Mouse (Mus musculus): Measurements from ENCODE around the gene Pde4a. TPM values are rescaled to one million over a fixed set of nuclear protein-coding genes. Genes with fewer than 3 reads are reported as not detected.
A peak's percentile ranks its signal among the peaks of the same experiment; 100 is the strongest.

The Pde4a gene
- polyA plus RNA-seq, 1 experiment from 2014 or later, result 9.4 TPM

GRCm38 (mm10) chr9:21134595-21135328 lies 30.8 kb upstream of the Pde4a start:
- H3K9ac ChIP-seq, result no peak overlapping the region
- no peak overlapping the region for H3K4me2 ChIP-seq (replicated peaks)
- ATAC-seq (ENCODE audit: insufficient number of reproducible peaks, low FRiP score, low TSS enrichment, low read depth), result no peak
- H3K4me3 ChIP-seq (replicated peaks), result no peak overlapping the region
- H3K36me3 ChIP-seq, result peaks cover 24% of the 10 kb centered on the region
- 0 out of 2 replicates have a peak overlapping the region, but pooled peaks have one; percentile 17 for H3K27ac ChIP-seq (replicated peaks)
- no peaks in the 10 kb centered on the region for H3K9me3 ChIP-seq (replicated peaks)
- peaks cover 6% of the 10 kb centered on the region for H3K4me1 ChIP-seq
- no peaks in the 10 kb centered on the region for H3K27me3 ChIP-seq
- 65% methylated on average over 9 of the region's 9 CpGs for WGBS

- no peak overlapping the region for H3K9ac ChIP-seq
- H3K4me3 ChIP-seq (replicated peaks), result no peak overlapping the region
- no peak for ATAC-seq (ENCODE audit: insufficient number of reproducible peaks, low FRiP score, low TSS enrichment, low read depth)
- peaks cover 2% of the 10 kb centered on the region for H3K4me1 ChIP-seq
- H3K36me3 ChIP-seq, result peaks cover 30% of the 10 kb centered on the region
- H3K9me3 ChIP-seq (replicated peaks), result no peaks in the 10 kb centered on the region
- no peaks in the 10 kb centered on the region for H3K27me3 ChIP-seq
- WGBS, result 76% methylated on average over 4 of the region's 4 CpGs
- H3K27ac ChIP-seq (replicated peaks), result 0 out of 2 replicates have a peak overlapping the region, but pooled peaks have one; percentile 17
- H3K4me2 ChIP-seq (replicated peaks), result no peak overlapping the region
Observed at GRCm38 (mm10) chr9:21135329-21135890, 30.1 kb upstream of the Pde4a start.

GRCm38 (mm10) chr9:21135941-21136381 lies 29.6 kb upstream of the Pde4a start:
- 41% methylated on average over 1 of the region's 1 CpGs for WGBS
- Histone ChIP-seq H3K9me3 (replicated peaks) (no peaks in the 10 kb centered on the region), H3K9ac (no peak overlapping the region), H3K4me2 (replicated peaks) (no peak overlapping the region), H3K27ac (replicated peaks) (no peak overlapping the region), H3K36me3 (peaks cover 36% of the 10 kb centered on the region), H3K4me1 (no peaks in the 10 kb centered on the region; the same call in 1 of the 2 replicates), H3K4me3 (replicated peaks) (no peak overlapping the region), H3K27me3 (no peaks in the 10 kb centered on the region)
- ATAC-seq (ENCODE audit: insufficient number of reproducible peaks, low FRiP score, low TSS enrichment, low read depth), result no peak

GRCm38 (mm10) chr9:21136401-21136800 lies 29.1 kb upstream of the Pde4a start:
- Histone ChIP-seq H3K4me2 (replicated peaks) (no peak overlapping the region), H3K9ac (no peak overlapping the region), H3K27ac (replicated peaks) (no peak overlapping the region), H3K4me3 (replicated peaks) (no peak overlapping the region), H3K9me3 (replicated peaks) (no peaks in the 10 kb centered on the region), H3K4me1 (no peaks in the 10 kb centered on the region; the same call in 1 of the 2 replicates), H3K36me3 (peaks cover 40% of the 10 kb centered on the region), H3K27me3 (no peaks in the 10 kb centered on the region)
- ATAC-seq (ENCODE audit: insufficient number of reproducible peaks, low FRiP score, low TSS enrichment, low read depth), result no peak
- 85% methylated on average over 6 of the region's 6 CpGs for WGBS

GRCm38 (mm10) chr9:21137229-21137628 lies 28.3 kb upstream of the Pde4a start:
- Histone ChIP-seq H3K4me1 (no peaks in the 10 kb centered on the region; the same call in 1 of the 2 replicates), H3K27me3 (no peaks in the 10 kb centered on the region), H3K9ac (no peak overlapping the region), H3K4me3 (replicated peaks) (no peak overlapping the region), H3K4me2 (replicated peaks) (no peak overlapping the region), H3K27ac (replicated peaks) (no peak overlapping the region), H3K36me3 (peaks cover 48% of the 10 kb centered on the region), H3K9me3 (replicated peaks) (no peaks in the 10 kb centered on the region)
- no peak for ATAC-seq (ENCODE audit: insufficient number of reproducible peaks, low FRiP score, low TSS enrichment, low read depth)
- 51% methylated on average over 3 of the region's 3 CpGs for WGBS

- H3K4me1 ChIP-seq, result no peaks in the 10 kb centered on the region; the same call in 1 of the 2 replicates
- no peak for ATAC-seq (ENCODE audit: insufficient number of reproducible peaks, low FRiP score, low TSS enrichment, low read depth)
- H3K9ac ChIP-seq, result no peak overlapping the region
- no peaks in the 10 kb centered on the region for H3K9me3 ChIP-seq (replicated peaks)
- peaks cover 60% of the 10 kb centered on the region for H3K36me3 ChIP-seq
- H3K4me2 ChIP-seq (replicated peaks), result no peak overlapping the region
- H3K27ac ChIP-seq (replicated peaks), result no peak overlapping the region
- H3K27me3 ChIP-seq, result no peaks in the 10 kb centered on the region
- H3K4me3 ChIP-seq (replicated peaks), result no peak overlapping the region
- WGBS, result 77% methylated on average over 4 of the region's 4 CpGs
Observed at GRCm38 (mm10) chr9:21138386-21138785, 27.1 kb upstream of the Pde4a start.

GRCm38 (mm10) chr9:21141922-21142321 lies 23.6 kb upstream of the Pde4a start:
- peaks cover 8% of the 10 kb centered on the region for H3K4me1 ChIP-seq
- no peak for ATAC-seq (ENCODE audit: insufficient number of reproducible peaks, low FRiP score, low TSS enrichment, low read depth)
- no peak overlapping the region for H3K4me2 ChIP-seq (replicated peaks)
- H3K9me3 ChIP-seq (replicated peaks), result no peaks in the 10 kb centered on the region
- 85% methylated on average over 14 of the region's 14 CpGs for WGBS
- no peaks in the 10 kb centered on the region for H3K27me3 ChIP-seq
- H3K36me3 ChIP-seq, result peaks cover 85% of the 10 kb centered on the region
- no peak overlapping the region for H3K9ac ChIP-seq
- no peak overlapping the region for H3K4me3 ChIP-seq (replicated peaks)
- H3K27ac ChIP-seq (replicated peaks), result no peak overlapping the region

GRCm38 (mm10) chr9:21144361-21144760 lies 21.2 kb upstream of the Pde4a start:
- no peak for ATAC-seq (ENCODE audit: insufficient number of reproducible peaks, low FRiP score, low TSS enrichment, low read depth)
- Histone ChIP-seq H3K4me1 (peaks cover 32% of the 10 kb centered on the region), H3K4me2 (replicated peaks) (no peak overlapping the region), H3K4me3 (replicated peaks) (no peak overlapping the region), H3K9ac (no peak overlapping the region), H3K27ac (replicated peaks) (no peak overlapping the region), H3K27me3 (no peaks in the 10 kb centered on the region), H3K9me3 (replicated peaks) (no peaks in the 10 kb centered on the region), H3K36me3 (peaks cover 65% of the 10 kb centered on the region)
- 92% methylated on average over 3 of the region's 3 CpGs for WGBS

- 78% methylated on average over 4 of the region's 4 CpGs for WGBS
- Histone ChIP-seq H3K27me3 (no peaks in the 10 kb centered on the region), H3K27ac (replicated peaks) (no peak overlapping the region), H3K9ac (no peak overlapping the region), H3K36me3 (peaks cover 54% of the 10 kb centered on the region), H3K4me1 (peaks cover 32% of the 10 kb centered on the region), H3K9me3 (replicated peaks) (no peaks in the 10 kb centered on the region), H3K4me2 (replicated peaks) (no peak overlapping the region), H3K4me3 (replicated peaks) (no peak overlapping the region)
- ATAC-seq (ENCODE audit: insufficient number of reproducible peaks, low FRiP score, low TSS enrichment, low read depth), result no peak
Observed at GRCm38 (mm10) chr9:21145431-21145830, 20.1 kb upstream of the Pde4a start.

GRCm38 (mm10) chr9:21146722-21147121 lies 18.8 kb upstream of the Pde4a start:
- Histone ChIP-seq H3K4me1 (peaks cover 32% of the 10 kb centered on the region), H3K36me3 (peaks cover 41% of the 10 kb centered on the region), H3K9ac (no peak overlapping the region), H3K27ac (replicated peaks) (no peak overlapping the region), H3K9me3 (replicated peaks) (no peaks in the 10 kb centered on the region), H3K4me3 (replicated peaks) (0 out of 2 replicates have a peak overlapping the region, but pooled peaks have one; percentile 7), H3K4me2 (replicated peaks) (peak overlapping the region; percentile 19), H3K27me3 (no peaks in the 10 kb centered on the region)
- 41% methylated on average over 10 of the region's 10 CpGs for WGBS
- ATAC-seq (ENCODE audit: insufficient number of reproducible peaks, low FRiP score, low TSS enrichment, low read depth), result no peak

- Histone ChIP-seq H3K9me3 (replicated peaks) (no peaks in the 10 kb centered on the region), H3K4me3 (replicated peaks) (peak overlapping the region; percentile 83), H3K9ac (peak overlapping the region; percentile 78), H3K4me2 (replicated peaks) (peak overlapping the region; percentile 83), H3K27ac (replicated peaks) (no peak overlapping the region), H3K36me3 (peaks cover 24% of the 10 kb centered on the region), H3K27me3 (no peaks in the 10 kb centered on the region), H3K4me1 (peaks cover 45% of the 10 kb centered on the region)
- ATAC-seq (ENCODE audit: insufficient number of reproducible peaks, low FRiP score, low TSS enrichment, low read depth), result no peak
Observed at GRCm38 (mm10) chr9:21148427-21148826, 17.1 kb upstream of the Pde4a start.
